Mouse (Mus musculus) E14TG2a.4 (cell line): ENCODE data around the gene Slc29a3.
"Not testable (repeated sequence)": the region's sequence is repeated elsewhere in the genome, so short reads cannot be mapped to it uniquely, and the experiment has no call there.

ENCODE experiments used
- H3K27me3 ChIP-seq: 2 replicates; pipeline ENCODE4 v1.6.1; 2014; ENCODE audit warnings: low read length, control low read depth; ENCODE audit not compliant: insufficient read depth
- H3K36me3 ChIP-seq: 2 replicates; pipeline ENCODE4 v1.6.1; 2014; ENCODE audit warnings: low read length, control low read depth; ENCODE audit not compliant: insufficient read depth
- H3K4me1 ChIP-seq: replicated peaks from 2 replicates; pipeline ENCODE4 v1.6.1; 2014; ENCODE audit warnings: low read depth, low read length, control low read depth
- H3K4me3 ChIP-seq: replicated peaks from 2 replicates; pipeline ENCODE4 v1.5.1; 2014; ENCODE audit warnings: mild to moderate bottlenecking, low read length
- H3K9me3 ChIP-seq: 2 replicates; pipeline ENCODE4 v1.6.1; 2014; ENCODE audit warnings: low read length, control low read depth
- CTCF ChIP-seq: conservative IDR thresholded peaks from 2 replicates; pipeline ENCODE4 v1.5.1; 2014; ENCODE audit warnings: low read length
- NANOG ChIP-seq: IDR thresholded peaks from 2 replicates; pipeline ENCODE4 v1.6.1; 2014; ENCODE audit warnings: borderline replicate concordance, low read length, mixed read lengths
- POU5F1 ChIP-seq: IDR thresholded peaks from 2 replicates; pipeline ENCODE4 v1.6.1; 2014; ENCODE audit warnings: low read length, borderline replicate concordance

The Slc29a3 gene

GRCm38 (mm10) chr10:60726896-60727295 lies 25.7 kb downstream of the Slc29a3 start:
- no peak for TF ChIP-seq POU5F1
- no peak for TF ChIP-seq CTCF
- no peak for TF ChIP-seq NANOG

GRCm38 (mm10) chr10:60724496-60724895 lies 28.1 kb downstream of the Slc29a3 start:
- no peaks in the 10 kb centered on the region for H3K36me3 ChIP-seq
- peaks cover 100% of the 10 kb centered on the region for H3K4me1 ChIP-seq
- TF ChIP-seq CTCF, result no peak
- no peak for TF ChIP-seq POU5F1
- TF ChIP-seq NANOG, result no peak
- peak overlapping the region; percentile 54 for H3K4me3 ChIP-seq
- peaks cover 4% of the 10 kb centered on the region; the same call in 1 of the 2 replicates for H3K9me3 ChIP-seq
- no peaks in the 10 kb centered on the region for H3K27me3 ChIP-seq

More at GRCm38 (mm10) chr10:60726896-60727295, 25.7 kb downstream of the Slc29a3 start:
- Histone ChIP-seq H3K4me1 (peaks cover 96% of the 10 kb centered on the region), H3K36me3 (no peaks in the 10 kb centered on the region), H3K4me3 (0 out of 2 replicates have a peak overlapping the region, but pooled peaks have one; percentile 3), H3K9me3 (no peaks in the 10 kb centered on the region), H3K27me3 (no peaks in the 10 kb centered on the region)

- peak; percentile 38 for TF ChIP-seq CTCF
- no peak for TF ChIP-seq POU5F1
- TF ChIP-seq NANOG, result no peak
- peaks cover 14% of the 10 kb centered on the region for H3K9me3 ChIP-seq
- peaks cover 94% of the 10 kb centered on the region for H3K4me1 ChIP-seq
- H3K27me3 ChIP-seq, result no peaks in the 10 kb centered on the region
- H3K36me3 ChIP-seq, result peaks cover 9% of the 10 kb centered on the region
- H3K4me3 ChIP-seq, result peak overlapping the region; percentile 54
Measured at GRCm38 (mm10) chr10:60723345-60723744, 29.2 kb downstream of the Slc29a3 start.

- no peaks in the 10 kb centered on the region for H3K27me3 ChIP-seq
Measured at GRCm38 (mm10) chr10:60721640-60722039, 31.0 kb downstream of the Slc29a3 start.

GRCm38 (mm10) chr10:60720461-60720860 lies 32.1 kb downstream of the Slc29a3 start:
- peaks cover 65% of the 10 kb centered on the region for H3K4me1 ChIP-seq
- peaks cover 39% of the 10 kb centered on the region for H3K9me3 ChIP-seq
- no peaks in the 10 kb centered on the region for H3K27me3 ChIP-seq
- TF ChIP-seq NANOG (no peak), POU5F1 (no peak), CTCF (no peak)
- peak overlapping the region; percentile 56 for H3K4me3 ChIP-seq
- peaks cover 32% of the 10 kb centered on the region for H3K36me3 ChIP-seq

More at GRCm38 (mm10) chr10:60721640-60722039, 31.0 kb downstream of the Slc29a3 start:
- peaks cover 21% of the 10 kb centered on the region for H3K36me3 ChIP-seq
- H3K4me3 ChIP-seq, result peak overlapping the region; percentile 56; the same call in 1 of the 2 replicates
- TF ChIP-seq CTCF (no peak), NANOG (no peak), POU5F1 (no peak)
- H3K9me3 ChIP-seq, result peaks cover 28% of the 10 kb centered on the region
- H3K4me1 ChIP-seq, result peaks cover 77% of the 10 kb centered on the region

GRCm38 (mm10) chr10:60718491-60718890 lies 34.1 kb downstream of the Slc29a3 start:
- Histone ChIP-seq H3K4me1 (peaks cover 45% of the 10 kb centered on the region), H3K4me3 (no peak overlapping the region), H3K27me3 (no peaks in the 10 kb centered on the region), H3K36me3 (peaks cover 43% of the 10 kb centered on the region), H3K9me3 (peaks cover 58% of the 10 kb centered on the region)
- no peak for TF ChIP-seq CTCF

GRCm38 (mm10) chr10:60716449-60716848 lies 36.1 kb downstream of the Slc29a3 start:
- TF ChIP-seq POU5F1 (no peak), NANOG (no peak), CTCF (no peak)
- Histone ChIP-seq H3K9me3 (peaks cover 77% of the 10 kb centered on the region), H3K4me3 (no peak overlapping the region), H3K27me3 (no peaks in the 10 kb centered on the region), H3K36me3 (peaks cover 54% of the 10 kb centered on the region), H3K4me1 (peaks cover 25% of the 10 kb centered on the region)

- H3K4me3 ChIP-seq, H3K27me3 ChIP-seq, H3K4me1 ChIP-seq: not testable (repeated sequence)
- Histone ChIP-seq H3K36me3 (peaks cover 38% of the 10 kb centered on the region), H3K9me3 (peaks cover 61% of the 10 kb centered on the region)
Measured at GRCm38 (mm10) chr10:60712299-60712698, 40.3 kb downstream of the Slc29a3 start.

GRCm38 (mm10) chr10:60708837-60709236 lies 43.8 kb downstream of the Slc29a3 start:
- peaks cover 35% of the 10 kb centered on the region for H3K9me3 ChIP-seq
- TF ChIP-seq NANOG, result no peak
- no peak for TF ChIP-seq POU5F1
- no peak for TF ChIP-seq CTCF
- peaks cover 14% of the 10 kb centered on the region; the same call in 1 of the 2 replicates for H3K36me3 ChIP-seq
- H3K4me3 ChIP-seq, result no peak overlapping the region
- peaks cover 7% of the 10 kb centered on the region; the same call in 1 of the 2 replicates for H3K27me3 ChIP-seq
- peaks cover 5% of the 10 kb centered on the region for H3K4me1 ChIP-seq

- no peaks in the 10 kb centered on the region for H3K36me3 ChIP-seq
- H3K4me1 ChIP-seq, result peaks cover 5% of the 10 kb centered on the region
- TF ChIP-seq NANOG (no peak), POU5F1 (no peak), CTCF (no peak)
- H3K27me3 ChIP-seq, result peaks cover 7% of the 10 kb centered on the region; the same call in 1 of the 2 replicates
- no peak overlapping the region for H3K4me3 ChIP-seq
- peaks cover 14% of the 10 kb centered on the region for H3K9me3 ChIP-seq
Measured at GRCm38 (mm10) chr10:60706268-60706667, 46.3 kb downstream of the Slc29a3 start.
